Comparison of ENCODE assay signal across 8 mouse cellular contexts in genomic region chr6:91277549-91277948, GRCm38 (mm10).
DNase-seq lines count a peak whose midpoint lies in the region; ATAC-seq and TF ChIP-seq lines count a peak whose summit lies in the region.

No protein-coding gene starts in this region.

- intact Hi-C loops in gastrocnemius, postnatal 14 days (cut with DNase I; ENCODE audit: low total_unique reads), result no loop called here
- intact Hi-C loops in left cerebral cortex, adult 2 months (cut with DNase I), result loop anchor here (1.0 kb wide), 1 partner anchor 104 kb away; no protein-coding TSS in a partner anchor

- peak; percentile 70 for TF ChIP-seq CTCF in G1E (IDR thresholded peaks at IDR 0.05; ENCODE audit: low read depth, low read length)
- TF ChIP-seq CTCF in left cerebral cortex, adult 2 months (IDR thresholded peaks at IDR 0.05), result peak; percentile 88

- peaks cover 8% of the 10 kb centered on the region for H3K27me3 ChIP-seq in intestine, embryonic 14.5 days (replicated peaks; ENCODE audit: control insufficient read depth, insufficient read depth, low read length)
- peaks cover 10% of the 10 kb centered on the region; the same call in 1 of the 2 replicates for H3K27me3 ChIP-seq in intestine, embryonic 16.5 days (replicated peaks; ENCODE audit: control insufficient read depth, insufficient read depth, low read length)
- H3K27me3 ChIP-seq in G1E (ENCODE audit: insufficient read depth, low read length), result peaks cover 11% of the 10 kb centered on the region
- H3K27me3 ChIP-seq in neural tube, embryonic 14.5 days (ENCODE audit: control insufficient read depth, insufficient read depth, low read length), result no peaks in the 10 kb centered on the region

- no peak overlapping the region for H3K27ac ChIP-seq in intestine, embryonic 14.5 days (ENCODE audit: low read depth)
- H3K27ac ChIP-seq in intestine, embryonic 16.5 days (ENCODE audit: low read length), result no peak overlapping the region
- no peak overlapping the region for H3K27ac ChIP-seq in left cerebral cortex, adult 2 months
- H3K27ac ChIP-seq in neural tube, embryonic 14.5 days (ENCODE audit: low read depth, low read length), result no peak overlapping the region

- H3K9ac ChIP-seq in intestine, embryonic 14.5 days (ENCODE audit: low read length), result no peak overlapping the region
- H3K9ac ChIP-seq in intestine, embryonic 16.5 days (ENCODE audit: low read depth, low read length), result no peak overlapping the region
- no peak overlapping the region for H3K9ac ChIP-seq in neural tube, embryonic 14.5 days (replicated peaks; ENCODE audit: low read depth, low read length)

- no peaks in the 10 kb centered on the region for H3K9me3 ChIP-seq in intestine, embryonic 14.5 days (ENCODE audit: control insufficient read depth, low read length)
- no peaks in the 10 kb centered on the region for H3K9me3 ChIP-seq in intestine, embryonic 16.5 days (ENCODE audit: control insufficient read depth, low read length)
- H3K9me3 ChIP-seq in G1E (replicated peaks), result no peaks in the 10 kb centered on the region
- H3K9me3 ChIP-seq in neural tube, embryonic 14.5 days (ENCODE audit: control insufficient read depth, low read length), result no peaks in the 10 kb centered on the region

- H3K4me2 ChIP-seq in intestine, embryonic 14.5 days (ENCODE audit: low read length), result no peak overlapping the region
- H3K4me2 ChIP-seq in intestine, embryonic 16.5 days (ENCODE audit: low read depth, low read length), result no peak overlapping the region
- H3K4me2 ChIP-seq in neural tube, embryonic 14.5 days (ENCODE audit: low read depth, low read length), result no peak overlapping the region

- no peaks in the 10 kb centered on the region for H3K4me1 ChIP-seq in intestine, embryonic 14.5 days (replicated peaks; ENCODE audit: control insufficient read depth, insufficient read depth, low read length)
- no peaks in the 10 kb centered on the region for H3K4me1 ChIP-seq in intestine, embryonic 16.5 days (ENCODE audit: control insufficient read depth, insufficient read depth, low read length)
- H3K4me1 ChIP-seq in G1E (ENCODE audit: insufficient read depth, low read depth, low read length), result no peaks in the 10 kb centered on the region
- H3K4me1 ChIP-seq in neural tube, embryonic 14.5 days (ENCODE audit: control insufficient read depth, insufficient read depth, low read length), result no peaks in the 10 kb centered on the region

- DNase-seq in intestine, embryonic 14.5 days (ENCODE audit: low spot score), result peak; percentile 89
- peak; percentile 42 for DNase-seq in G1E (ENCODE audit: low spot score)
- DNase-seq in cerebellum, postnatal 14 days, result peak; percentile 87 to 88
- peak; percentile 62 for DNase-seq in gastrocnemius, postnatal 14 days
- peak; percentile 54 to 71 for DNase-seq in left cerebral cortex, adult 2 months (ENCODE audit: extremely low spot score in 1 of 2, low spot score in 2 of 2)
- peak; percentile 57 for DNase-seq in urinary bladder, postnatal 25 days (ENCODE audit: low spot score)

- no peak for ATAC-seq in intestine, embryonic 14.5 days (replicated peaks; ENCODE audit: low FRiP score, low TSS enrichment, low read depth)
- ATAC-seq in intestine, embryonic 16.5 days, result no peak
- no peak for ATAC-seq in G1E (ENCODE audit: extremely low read depth, insufficient number of reproducible peaks, low FRiP score, poor library complexity, severe bottlenecking)
- peak; percentile 25; the same call in 1 of the 2 replicates for ATAC-seq in neural tube, embryonic 14.5 days (ENCODE audit: low read depth)

- under 1% methylated on average over 7 of the region's 7 CpGs for WGBS in intestine, embryonic 14.5 days
- 0% methylated on average over 7 of the region's 7 CpGs for WGBS in intestine, embryonic 16.5 days
- 2% methylated on average over 7 of the region's 7 CpGs for WGBS in neural tube, embryonic 14.5 days

- no peak overlapping the region for H3K4me3 ChIP-seq in intestine, embryonic 14.5 days (ENCODE audit: low read depth, low read length)
- no peak overlapping the region for H3K4me3 ChIP-seq in intestine, embryonic 16.5 days (ENCODE audit: low read length)
- H3K4me3 ChIP-seq in G1E (ENCODE audit: low read depth, low read length), result no peak overlapping the region
- no peak overlapping the region for H3K4me3 ChIP-seq in left cerebral cortex, adult 2 months
- H3K4me3 ChIP-seq in neural tube, embryonic 14.5 days (ENCODE audit: low read depth, low read length), result no peak overlapping the region

- H3K36me3 ChIP-seq in intestine, embryonic 14.5 days (ENCODE audit: control insufficient read depth, insufficient read depth, low read length), result no peaks in the 10 kb centered on the region
- H3K36me3 ChIP-seq in intestine, embryonic 16.5 days (ENCODE audit: control insufficient read depth, insufficient read depth, low read length), result no peaks in the 10 kb centered on the region
- H3K36me3 ChIP-seq in G1E (replicated peaks), result no peaks in the 10 kb centered on the region
- H3K36me3 ChIP-seq in neural tube, embryonic 14.5 days (ENCODE audit: control insufficient read depth, insufficient read depth, low read length), result no peaks in the 10 kb centered on the region
